Mouse (Mus musculus): Measurements from ENCODE around the gene Hoxa6. TPM values are rescaled to one million over a fixed set of nuclear protein-coding genes. Genes with fewer than 3 reads are reported as not detected.
A peak's percentile ranks its signal among the peaks of the same experiment; 100 is the strongest.

Gene Hoxa6
- polyA plus RNA-seq, 1 experiment from 2014 or later, result not detected

- H3K4me2 ChIP-seq (ENCODE audit: low read depth, low read length, severe bottlenecking), result no peak overlapping the region
- no peak overlapping the region for H3K27ac ChIP-seq (ENCODE audit: low read depth, low read length)
- no peak for DNase-seq (ENCODE audit: low spot score)
- no peak for ATAC-seq (replicated peaks; ENCODE audit: low FRiP score)
- no peak overlapping the region for H3K9ac ChIP-seq (ENCODE audit: low read length)
- 2% methylated on average over 5 of the region's 5 CpGs for WGBS
- no peaks in the 10 kb centered on the region for H3K9me3 ChIP-seq (ENCODE audit: control insufficient read depth, low read length)
- no peak overlapping the region for H3K4me3 ChIP-seq (ENCODE audit: low read depth, low read length)
- H3K27me3 ChIP-seq (ENCODE audit: control insufficient read depth, insufficient read depth, low read length), result peaks cover 96% of the 10 kb centered on the region
- H3K36me3 ChIP-seq (ENCODE audit: control insufficient read depth, insufficient read depth, low read length), result no peaks in the 10 kb centered on the region
- 0 out of 2 replicates have a peak, but pooled peaks cover 3% of the 10 kb centered on the region for H3K4me1 ChIP-seq (replicated peaks; ENCODE audit: control insufficient read depth, insufficient read depth, low read length)
These were observed 37.7 kb downstream of the Hoxa6 start for GRCm38 (mm10) chr6:52170898-52171223.

GRCm38 (mm10) chr6:52170166-52170897, 38.2 kb downstream of the Hoxa6 start:
- WGBS, result under 1% methylated on average over 39 of the region's 40 CpGs
- no peaks in the 10 kb centered on the region for H3K9me3 ChIP-seq (ENCODE audit: control insufficient read depth, low read length)
- H3K4me2 ChIP-seq (ENCODE audit: low read depth, low read length, severe bottlenecking), result no peak overlapping the region
- H3K4me3 ChIP-seq (ENCODE audit: low read depth, low read length), result no peak overlapping the region
- no peak overlapping the region for H3K9ac ChIP-seq (ENCODE audit: low read length)
- H3K36me3 ChIP-seq (ENCODE audit: control insufficient read depth, insufficient read depth, low read length), result no peaks in the 10 kb centered on the region
- peaks cover 96% of the 10 kb centered on the region for H3K27me3 ChIP-seq (ENCODE audit: control insufficient read depth, insufficient read depth, low read length)
- H3K4me1 ChIP-seq (replicated peaks; ENCODE audit: control insufficient read depth, insufficient read depth, low read length), result 0 out of 2 replicates have a peak, but pooled peaks cover 3% of the 10 kb centered on the region
- H3K27ac ChIP-seq (ENCODE audit: low read depth, low read length), result no peak overlapping the region
- DNase-seq (ENCODE audit: low spot score) (peak; percentile 54), ATAC-seq (replicated peaks; ENCODE audit: low FRiP score) (no peak)

- H3K27me3 ChIP-seq (ENCODE audit: control insufficient read depth, insufficient read depth, low read length), result peaks cover 96% of the 10 kb centered on the region
- H3K9me3 ChIP-seq (ENCODE audit: control insufficient read depth, low read length), result no peaks in the 10 kb centered on the region
- ATAC-seq (replicated peaks; ENCODE audit: low FRiP score) (no peak), DNase-seq (ENCODE audit: low spot score) (peak; percentile 55)
- no peak overlapping the region for H3K9ac ChIP-seq (ENCODE audit: low read length)
- no peak overlapping the region for H3K4me3 ChIP-seq (ENCODE audit: low read depth, low read length)
- H3K27ac ChIP-seq (ENCODE audit: low read depth, low read length), result no peak overlapping the region
- 0 out of 2 replicates have a peak, but pooled peaks cover 3% of the 10 kb centered on the region for H3K4me1 ChIP-seq (replicated peaks; ENCODE audit: control insufficient read depth, insufficient read depth, low read length)
- H3K36me3 ChIP-seq (ENCODE audit: control insufficient read depth, insufficient read depth, low read length), result no peaks in the 10 kb centered on the region
- WGBS, result 2% methylated on average over 16 of the region's 16 CpGs
- H3K4me2 ChIP-seq (ENCODE audit: low read depth, low read length, severe bottlenecking), result no peak overlapping the region
These were observed 38.9 kb downstream of the Hoxa6 start for GRCm38 (mm10) chr6:52169499-52170165.

- H3K4me2 ChIP-seq (ENCODE audit: low read depth, low read length, severe bottlenecking), result no peak overlapping the region
- H3K27ac ChIP-seq (ENCODE audit: low read depth, low read length), result no peak overlapping the region
- H3K4me1 ChIP-seq (replicated peaks; ENCODE audit: control insufficient read depth, insufficient read depth, low read length), result 0 out of 2 replicates have a peak, but pooled peaks cover 3% of the 10 kb centered on the region
- ATAC-seq (replicated peaks; ENCODE audit: low FRiP score), result no peak
- H3K9ac ChIP-seq (ENCODE audit: low read length), result no peak overlapping the region
- DNase-seq (ENCODE audit: low spot score), result peak; percentile 67
- H3K36me3 ChIP-seq (ENCODE audit: control insufficient read depth, insufficient read depth, low read length), result no peaks in the 10 kb centered on the region
- under 1% methylated on average over 42 of the region's 42 CpGs for WGBS
- H3K4me3 ChIP-seq (ENCODE audit: low read depth, low read length), result no peak overlapping the region
- H3K9me3 ChIP-seq (ENCODE audit: control insufficient read depth, low read length), result no peaks in the 10 kb centered on the region
- H3K27me3 ChIP-seq (ENCODE audit: control insufficient read depth, insufficient read depth, low read length), result peaks cover 97% of the 10 kb centered on the region
These were observed 40.1 kb downstream of the Hoxa6 start for GRCm38 (mm10) chr6:52168191-52169055.

GRCm38 (mm10) chr6:52167736-52168161, 40.8 kb downstream of the Hoxa6 start:
- no peak overlapping the region for H3K9ac ChIP-seq (ENCODE audit: low read length)
- H3K36me3 ChIP-seq (ENCODE audit: control insufficient read depth, insufficient read depth, low read length), result no peaks in the 10 kb centered on the region
- ATAC-seq (replicated peaks; ENCODE audit: low FRiP score), result no peak
- no peak overlapping the region for H3K4me2 ChIP-seq (ENCODE audit: low read depth, low read length, severe bottlenecking)
- H3K27ac ChIP-seq (ENCODE audit: low read depth, low read length), result no peak overlapping the region
- H3K4me3 ChIP-seq (ENCODE audit: low read depth, low read length), result no peak overlapping the region
- H3K4me1 ChIP-seq (replicated peaks; ENCODE audit: control insufficient read depth, insufficient read depth, low read length), result 0 out of 2 replicates have a peak, but pooled peaks cover 5% of the 10 kb centered on the region
- H3K27me3 ChIP-seq (ENCODE audit: control insufficient read depth, insufficient read depth, low read length), result peaks cover 97% of the 10 kb centered on the region
- 2% methylated on average over 14 of the region's 14 CpGs for WGBS
- H3K9me3 ChIP-seq (ENCODE audit: control insufficient read depth, low read length), result no peaks in the 10 kb centered on the region
- peak; percentile 52 for DNase-seq (ENCODE audit: low spot score)

- Histone ChIP-seq H3K4me3 (ENCODE audit: low read depth, low read length) (no peak overlapping the region), H3K27me3 (ENCODE audit: control insufficient read depth, insufficient read depth, low read length) (peaks cover 95% of the 10 kb centered on the region), H3K9ac (ENCODE audit: low read length) (no peak overlapping the region), H3K4me2 (ENCODE audit: low read depth, low read length, severe bottlenecking) (no peak overlapping the region), H3K36me3 (ENCODE audit: control insufficient read depth, insufficient read depth, low read length) (no peaks in the 10 kb centered on the region), H3K27ac (ENCODE audit: low read depth, low read length) (no peak overlapping the region), H3K4me1 (replicated peaks; ENCODE audit: control insufficient read depth, insufficient read depth, low read length) (0 out of 2 replicates have a peak, but pooled peaks cover 2% of the 10 kb centered on the region), H3K9me3 (ENCODE audit: control insufficient read depth, low read length) (no peaks in the 10 kb centered on the region)
- ATAC-seq (replicated peaks; ENCODE audit: low FRiP score) (no peak), DNase-seq (ENCODE audit: low spot score) (peak; percentile 41)
- 7% methylated on average over 1 of the region's 1 CpGs for WGBS
These were observed 41.3 kb downstream of the Hoxa6 start for GRCm38 (mm10) chr6:52167176-52167575.

- ATAC-seq (replicated peaks; ENCODE audit: low FRiP score) (no peak), DNase-seq (ENCODE audit: low spot score) (peak; percentile 50)
- Histone ChIP-seq H3K4me3 (ENCODE audit: low read depth, low read length) (no peak overlapping the region), H3K9ac (ENCODE audit: low read length) (no peak overlapping the region), H3K9me3 (ENCODE audit: control insufficient read depth, low read length) (no peaks in the 10 kb centered on the region), H3K4me1 (replicated peaks; ENCODE audit: control insufficient read depth, insufficient read depth, low read length) (0 out of 2 replicates have a peak, but pooled peaks cover 2% of the 10 kb centered on the region), H3K36me3 (ENCODE audit: control insufficient read depth, insufficient read depth, low read length) (no peaks in the 10 kb centered on the region), H3K4me2 (ENCODE audit: low read depth, low read length, severe bottlenecking) (no peak overlapping the region), H3K27ac (ENCODE audit: low read depth, low read length) (no peak overlapping the region), H3K27me3 (ENCODE audit: control insufficient read depth, insufficient read depth, low read length) (peaks cover 95% of the 10 kb centered on the region)
- 6% methylated on average over 4 of the region's 4 CpGs for WGBS
These were observed 42.0 kb downstream of the Hoxa6 start for GRCm38 (mm10) chr6:52166431-52167077.
